Mouse (Mus musculus) forebrain, embryonic 14.5 days (tissue): ENCODE results near the gene Shcbp1. TPM values are rescaled to one million over a fixed set of nuclear protein-coding genes. Genes with fewer than 3 reads are reported as not detected.
A peak's percentile ranks its signal among the peaks of the same experiment; 100 is the strongest.
"Not testable (repeated sequence)": the region's sequence is repeated elsewhere in the genome, so short reads cannot be mapped to it uniquely, and the experiment has no call there.

Experiments used
- ATAC-seq: fragments of 200-750 bp; cut with Nextera tagmentation; 2 replicates; pipeline ENCODE4 v1.8.0; 2017; ENCODE audit warnings: mild to moderate bottlenecking, moderate library complexity
- DNase-seq: peaks from one replicate; pipeline ENCODE4 v3.0.0-alpha.2; 2015; ENCODE audit warnings: low spot score
- H3K27ac ChIP-seq: fragments of 300-500 bp; sonication (generic); 2 replicates; pipeline ENCODE4 v1.5.1; 2014; ENCODE audit warnings: low read depth, mild to moderate bottlenecking, control low read depth, low read length, moderate library complexity
- H3K27me3 ChIP-seq: fragments of 300-500 bp; sonication (generic); replicated peaks from 2 replicates; pipeline ENCODE4 v1.6.1; 2014; ENCODE audit warnings: low read length, control low read depth, mixed read lengths; ENCODE audit not compliant: control insufficient read depth, insufficient read depth
- H3K36me3 ChIP-seq: fragments of 300-500 bp; sonication (generic); 2 replicates; pipeline ENCODE4 v1.6.1; 2014; ENCODE audit warnings: low read length, control low read depth; ENCODE audit not compliant: control insufficient read depth, insufficient read depth
- H3K4me1 ChIP-seq: fragments of 300-500 bp; sonication (generic); 2 replicates; pipeline ENCODE4 v1.6.1; 2014; ENCODE audit warnings: antibody characterized with exemption, low read length, control low read depth; ENCODE audit not compliant: control insufficient read depth, insufficient read depth
- H3K4me2 ChIP-seq: fragments of 300-500 bp; sonication (generic); 2 replicates; pipeline ENCODE4 v1.6.1; 2014; ENCODE audit warnings: mild to moderate bottlenecking, control low read depth, low read length
- H3K4me3 ChIP-seq: fragments of 300-500 bp; sonication (generic); 2 replicates; pipeline ENCODE4 v1.5.1; 2014; ENCODE audit warnings: low read depth, low read length, control low read depth
- H3K9ac ChIP-seq: fragments of 300-500 bp; sonication (generic); 2 replicates; pipeline ENCODE4 v1.6.1; 2014; ENCODE audit warnings: mild to moderate bottlenecking, low read length, control low read depth, moderate library complexity
- H3K9me3 ChIP-seq: fragments of 300-500 bp; sonication (generic); replicated peaks from 2 replicates; pipeline ENCODE4 v1.6.1; 2016; ENCODE audit warnings: low read length, control low read depth, mixed read lengths; ENCODE audit not compliant: control insufficient read depth
- WGBS: fragments of 180-500 bp; shearing (Covaris S2); extraction: QIAGEN DNeasy Blood & Tissue Kit; methylation state at CpG from one replicate; pipeline ENCODE4 v1.1.7; 2014; 5-methylcytosine and 5-hydroxymethylcytosine counted together
- polyA plus RNA-seq: library from polyadenylated mRNA; unstranded; fragments of >200 nt; fragmentation: Nextera tagmentation; extraction: Ambion mirVana; gene quantifications from 2 replicates; pipeline ENCODE4 v1.2.1, GENCODE M21; 2014

Shcbp1 gene
- polyA plus RNA-seq: 29.1 and 33.9 TPM in 2 replicates

DNA sequence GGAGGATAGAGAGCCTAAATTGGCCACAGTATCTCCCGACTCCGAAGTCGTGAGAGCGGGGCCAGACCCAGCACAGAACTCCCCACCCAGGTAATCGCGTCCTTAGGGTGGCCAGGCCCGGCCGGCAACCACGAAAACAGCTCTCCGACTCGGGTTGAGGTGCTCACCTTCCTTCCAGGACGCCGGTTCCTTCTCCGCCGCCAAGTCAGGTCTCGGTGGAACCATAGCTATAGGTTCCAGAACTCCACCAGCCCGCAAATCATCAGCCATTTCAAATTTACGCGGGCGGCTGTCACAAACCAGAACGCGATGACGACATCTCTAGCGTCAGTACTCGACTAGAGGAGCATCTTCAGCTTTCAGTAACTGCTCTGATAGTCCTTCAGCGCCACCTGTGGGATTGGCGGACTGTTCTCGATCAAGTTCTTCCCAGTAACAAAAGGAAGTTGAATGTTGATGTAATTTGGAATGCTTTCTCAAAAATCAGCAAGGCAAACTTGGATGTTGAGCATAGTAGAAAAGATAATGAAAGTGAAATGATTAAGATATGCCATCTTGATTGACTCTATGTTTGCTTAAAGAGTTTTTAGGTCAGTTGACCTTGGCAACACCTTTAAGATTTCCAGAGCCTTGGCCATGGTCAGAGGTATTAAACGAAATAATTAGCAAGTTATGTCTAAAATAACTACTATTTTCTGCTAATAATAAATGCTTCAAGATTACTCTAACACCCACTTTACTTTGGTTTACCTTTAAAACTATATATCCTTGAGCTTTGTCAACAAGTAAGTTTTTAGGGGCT is at the start of gene Shcbp1:
Gene Shcbp1, minus strand, starts transcription at position 314 of the 802 bp plus-strand sequence.
- H3K4me1 ChIP-seq: peaks cover 4% of the 10 kb centered on the region; the same call in 1 of the 2 replicates
- ATAC-seq: peak; percentile 97

GRCm38 (mm10) chr8:4808831-4809230 is 29.5 kb upstream of the Shcbp1 start:
- ATAC-seq (no peak), DNase-seq (no peak)
- no peaks in the 10 kb centered on the region for H3K4me1 ChIP-seq
- no peak overlapping the region for H3K4me2 ChIP-seq
- no peaks in the 10 kb centered on the region for H3K9me3 ChIP-seq
- H3K27me3 ChIP-seq: no peaks in the 10 kb centered on the region
- H3K9ac ChIP-seq: no peak overlapping the region
- H3K36me3 ChIP-seq: no peaks in the 10 kb centered on the region
- 93% methylated on average over 4 of the region's 4 CpGs for WGBS
- H3K4me3 ChIP-seq: no peak overlapping the region
- H3K27ac ChIP-seq: no peak overlapping the region

More for the DNA sequence above, at the start of gene Shcbp1:
- H3K4me3 ChIP-seq: peak within 1 kb of the TSS; percentile 69
- H3K9ac ChIP-seq: peak within 1 kb of the TSS; percentile 64
- H3K4me2 ChIP-seq: peak within 1 kb of the TSS; percentile 70
- H3K9me3 ChIP-seq: no peaks in the 10 kb centered on the region
- H3K27me3 ChIP-seq: no peaks in the 10 kb centered on the region
- no peak within 1 kb of the TSS for H3K27ac ChIP-seq
- 8% methylated on average over 29 of the region's 29 CpGs for WGBS
- peak; percentile 99 for DNase-seq
- no peaks in the 10 kb centered on the region for H3K36me3 ChIP-seq

DNA sequence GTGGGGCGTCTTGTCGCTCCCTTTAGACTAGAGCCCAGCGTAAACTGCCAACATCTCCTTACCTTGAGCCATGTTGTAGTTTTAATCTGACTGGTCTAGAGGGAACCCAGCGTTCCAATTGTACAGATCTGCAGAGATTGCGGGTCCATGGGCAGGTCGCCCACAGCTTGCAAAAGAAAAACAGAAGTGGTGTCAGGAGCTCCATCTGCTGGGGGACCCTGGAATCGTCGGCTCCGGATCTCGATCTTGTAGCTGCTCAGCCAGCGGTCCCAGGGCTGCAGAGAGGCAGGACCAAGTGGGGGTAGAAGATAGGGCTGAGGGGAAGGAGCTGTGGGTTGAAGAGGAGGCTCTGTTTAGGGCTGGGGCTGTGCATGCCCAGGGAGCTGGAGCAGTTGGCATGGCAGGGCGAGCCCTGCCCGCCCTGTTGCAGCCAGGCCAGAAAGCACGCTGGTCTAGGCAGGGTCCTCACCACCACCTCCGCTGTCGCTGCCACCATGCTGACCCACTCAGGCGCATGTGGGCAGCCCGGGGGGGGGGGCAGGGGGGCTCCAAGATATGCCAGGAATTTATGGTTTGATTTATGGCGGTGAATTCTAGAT is 21.3 kb upstream of the Shcbp1 start:
- Histone ChIP-seq H3K27ac (no peak overlapping the region), H3K36me3 (no peaks in the 10 kb centered on the region), H3K4me3 (no peak overlapping the region), H3K27me3 (no peaks in the 10 kb centered on the region), H3K9ac (no peak overlapping the region), H3K4me1 (no peaks in the 10 kb centered on the region), H3K4me2 (no peak overlapping the region), H3K9me3 (no peaks in the 10 kb centered on the region)
- ATAC-seq: peak; percentile 48
- peak; percentile 59 for DNase-seq
- WGBS: 55% methylated on average over 19 of the region's 19 CpGs

- no peak for ATAC-seq
- Histone ChIP-seq H3K9ac (no peak overlapping the region), H3K9me3 (no peaks in the 10 kb centered on the region), H3K4me3 (peak overlapping the region; percentile 69), H3K27ac (no peak overlapping the region), H3K4me1 (peaks cover 4% of the 10 kb centered on the region; the same call in 1 of the 2 replicates), H3K36me3 (no peaks in the 10 kb centered on the region), H3K4me2 (peak overlapping the region; percentile 70), H3K27me3 (no peaks in the 10 kb centered on the region)
- DNase-seq: no peak
- WGBS: 78% methylated on average over 6 of the region's 6 CpGs
These were observed 1.1 kb downstream of the Shcbp1 start for GRCm38 (mm10) chr8:4778266-4778665.

GRCm38 (mm10) chr8:4764751-4765150 is 14.6 kb downstream of the Shcbp1 start:
- Histone ChIP-seq H3K4me1 (no peaks in the 10 kb centered on the region), H3K36me3 (no peaks in the 10 kb centered on the region), H3K4me2 (no peak overlapping the region), H3K27me3 (no peaks in the 10 kb centered on the region), H3K9me3 (no peaks in the 10 kb centered on the region), H3K27ac (no peak overlapping the region), H3K4me3 (no peak overlapping the region), H3K9ac (no peak overlapping the region)
- 95% methylated on average over 4 of the region's 4 CpGs for WGBS
- no peak for DNase-seq
- ATAC-seq: no peak

- Histone ChIP-seq H3K36me3 (no peaks in the 10 kb centered on the region), H3K27me3 (no peaks in the 10 kb centered on the region), H3K9ac (no peak overlapping the region), H3K9me3 (no peaks in the 10 kb centered on the region), H3K4me2 (no peak overlapping the region), H3K4me3 (no peak overlapping the region), H3K27ac (no peak overlapping the region), H3K4me1 (no peaks in the 10 kb centered on the region)
- DNase-seq: no peak
- ATAC-seq: no peak
- WGBS: 92% methylated on average over 5 of the region's 5 CpGs
These were observed 26.3 kb downstream of the Shcbp1 start for GRCm38 (mm10) chr8:4753048-4753447.

DNA sequence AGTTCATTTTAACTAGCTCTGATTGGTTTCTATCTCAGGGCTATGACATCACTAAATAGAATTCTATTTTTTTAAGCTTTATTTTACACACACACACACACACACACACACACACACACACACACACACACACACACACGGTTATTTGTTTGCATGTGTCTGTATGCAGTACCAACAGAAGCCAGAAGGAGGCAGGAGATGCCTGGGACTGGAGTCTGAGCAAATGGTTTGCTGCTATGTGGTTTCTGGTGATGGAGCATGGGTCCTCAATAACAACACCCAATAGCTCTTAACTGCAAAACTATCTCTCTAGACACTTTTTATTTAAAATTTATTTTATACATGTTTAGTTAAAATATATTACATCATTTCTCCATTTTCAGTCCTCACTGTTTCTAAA is 48.4 kb downstream of the Shcbp1 start:
- no peak overlapping the region for H3K4me3 ChIP-seq
- H3K4me2 ChIP-seq: no peak overlapping the region
- ATAC-seq (no peak), DNase-seq (no peak)
- H3K9me3 ChIP-seq: no peaks in the 10 kb centered on the region
- H3K9ac ChIP-seq: no peak overlapping the region
- H3K27ac ChIP-seq: no peak overlapping the region
- H3K36me3 ChIP-seq: peaks cover under 1% of the 10 kb centered on the region; the same call in 1 of the 2 replicates
- no peaks in the 10 kb centered on the region for H3K4me1 ChIP-seq
- WGBS: 47% methylated on average over 1 of the region's 1 CpGs
- no peaks in the 10 kb centered on the region for H3K27me3 ChIP-seq

- 68% methylated on average over 2 of the region's 2 CpGs for WGBS
These were observed 63.8 kb downstream of the Shcbp1 start for GRCm38 (mm10) chr8:4715546-4715945.

DNA sequence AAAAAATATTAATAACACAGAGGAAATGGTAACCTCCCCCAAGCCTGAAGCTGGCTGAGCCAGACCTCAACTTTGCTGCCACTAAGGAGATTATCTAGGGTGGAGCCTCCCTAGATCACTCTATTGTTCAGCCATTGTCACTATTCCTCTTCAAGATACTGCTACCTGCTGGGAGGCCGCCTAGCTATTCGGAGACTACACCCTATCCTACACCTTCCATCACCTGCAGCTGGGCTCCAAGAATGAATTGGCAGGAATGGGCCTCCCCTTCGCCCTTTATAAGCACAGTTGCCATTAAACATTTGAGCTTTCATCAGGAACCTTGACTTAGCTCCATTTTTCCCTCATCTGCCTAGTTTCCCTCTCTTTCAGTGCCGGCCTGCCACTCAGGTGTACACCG is 71.0 kb downstream of the Shcbp1 start:
- H3K4me2 ChIP-seq, DNase-seq, H3K9ac ChIP-seq, H3K9me3 ChIP-seq, H3K36me3 ChIP-seq, H3K4me3 ChIP-seq, H3K27me3 ChIP-seq, H3K27ac ChIP-seq, H3K4me1 ChIP-seq, ATAC-seq: not testable (repeated sequence)
- WGBS: 66% methylated on average over 5 of the region's 5 CpGs

More at GRCm38 (mm10) chr8:4715546-4715945, 63.8 kb downstream of the Shcbp1 start:
- Histone ChIP-seq H3K9ac (no peak overlapping the region), H3K4me2 (no peak overlapping the region), H3K27me3 (no peaks in the 10 kb centered on the region), H3K4me3 (no peak overlapping the region), H3K36me3 (no peaks in the 10 kb centered on the region), H3K9me3 (no peaks in the 10 kb centered on the region), H3K27ac (no peak overlapping the region), H3K4me1 (no peaks in the 10 kb centered on the region)
- ATAC-seq (no peak), DNase-seq (no peak)
